Mouse (Mus musculus) ES-E14 (cell line): Measurements from ENCODE around the gene AC170998.1. TPM values are rescaled to one million over a fixed set of nuclear protein-coding genes. Genes with fewer than 3 reads are reported as not detected.

Experiments
- DNase-seq: peaks from one replicate; pipeline ENCODE4 v3.0.0-alpha.2; 2013; ENCODE audit warnings: low read depth, low spot score
- H3K27ac ChIP-seq: 2 replicates; pipeline ENCODE4 v1.5.1; 2012; ENCODE audit warnings: low read depth, mild to moderate bottlenecking, low read length, moderate library complexity, mixed read lengths; ENCODE audit not compliant: poor library complexity, insufficient read depth, severe bottlenecking
- H3K36me3 ChIP-seq: 2 replicates; pipeline ENCODE4 v1.6.1; 2012; ENCODE audit warnings: mild to moderate bottlenecking, low read length, moderate library complexity, mixed read lengths; ENCODE audit not compliant: control insufficient read depth, poor library complexity, insufficient read depth, severe bottlenecking
- H3K4me1 ChIP-seq, 2 experiments: fragments of 150-350 bp in 1 of 2; sonication (generic) in 1 of 2; 2 replicates each; pipeline ENCODE4 v1.6.1; 2012; ENCODE audit warnings: low read length in 2 of 2, mild to moderate bottlenecking in 1 of 2, mixed read lengths in 1 of 2; ENCODE audit not compliant: control insufficient read depth in 2 of 2, insufficient read depth in 2 of 2, poor library complexity in 1 of 2
- H3K4me3 ChIP-seq, 2 experiments: fragments of 150-350 bp in 1 of 2; sonication (generic) in 1 of 2; 2 replicates each; pipeline ENCODE4 v1.5.1; 2012; ENCODE audit warnings: low read length in 2 of 2, low read depth in 1 of 2, mild to moderate bottlenecking in 1 of 2, mixed read lengths in 1 of 2; ENCODE audit not compliant: insufficient read depth in 1 of 2, poor library complexity in 1 of 2, severe bottlenecking in 1 of 2
- H3K9ac ChIP-seq: 2 replicates; pipeline ENCODE4 v1.6.1; 2012; ENCODE audit warnings: low read depth, mild to moderate bottlenecking, low read length, mixed read lengths; ENCODE audit not compliant: poor library complexity, insufficient read depth, severe bottlenecking
- H3K9me3 ChIP-seq: fragments of 150-350 bp; sonication (generic); 2 replicates; pipeline ENCODE4 v1.6.1; 2012; ENCODE audit warnings: low read depth, mild to moderate bottlenecking, low read length; ENCODE audit not compliant: control insufficient read depth, insufficient read depth
- CHD2 ChIP-seq: IDR thresholded peaks from 2 replicates; pipeline ENCODE4 v1.6.1; 2014; ENCODE audit warnings: mild to moderate bottlenecking, low read depth, low read length, inconsistent platforms
- HCFC1 ChIP-seq: IDR thresholded peaks from 2 replicates; pipeline ENCODE4 v1.6.1; 2012; ENCODE audit warnings: low read length, inconsistent platforms, borderline replicate concordance; ENCODE audit not compliant: insufficient read depth
- MAFK ChIP-seq: IDR thresholded peaks from 2 replicates; pipeline ENCODE4 v1.6.1; 2014; ENCODE audit warnings: mild to moderate bottlenecking, low read depth, low read length, inconsistent platforms; ENCODE audit not compliant: insufficient read depth
- ZC3H11A ChIP-seq: IDR thresholded peaks from 2 replicates; pipeline ENCODE4 v1.6.1; 2012; ENCODE audit warnings: low read depth, mild to moderate bottlenecking, inconsistent platforms, low read length, borderline replicate concordance
- ZNF384 ChIP-seq: IDR thresholded peaks from 2 replicates; pipeline ENCODE4 v1.6.1; 2012; ENCODE audit warnings: low read depth, low read length, inconsistent platforms
- in situ Hi-C, 2 experiments: fragments of 600-800 bp; cut with MboI; formaldehyde crosslinking; loops; one replicate each; pipeline ENCODE4 v1.15.1; 2025; ENCODE audit warnings: low sequenced_read_pairs in 2 of 2, inconsistent platforms in 1 of 2; ENCODE audit not compliant: unreplicated experiment in 2 of 2
- total RNA-seq: library from RNA; depleted of rRNA; stranded (reverse); fragments of 300-350 nt; gene quantifications from 2 replicates; pipeline ENCODE4 v1.2.3, GENCODE M21; 2012; rRNA removed

Gene AC170998.1
- 2.5 and 4.1 TPM in 2 replicates for total RNA-seq

- Histone ChIP-seq H3K4me1 (peaks cover 0 to 2% of the 10 kb centered on the region in 2 experiments; a peak in 1 of 4 replicates), H3K27ac (no peak within 1 kb of the TSS), H3K9ac (no peak within 1 kb of the TSS), H3K36me3 (peaks cover 50% of the 10 kb centered on the region), H3K4me3 (no peak within 1 kb of the TSS), H3K9me3 (no peaks in the 10 kb centered on the region)
- DNase-seq, result no peak
- in situ Hi-C loops, result no loop called here
- no peak for TF ChIP-seq MAFK
- TF ChIP-seq ZC3H11A, result no peak
- TF ChIP-seq CHD2, result no peak
- no peak for TF ChIP-seq HCFC1
- no peak for TF ChIP-seq ZNF384
Observed at GRCm38 (mm10) chr17:28725783-28726182, at the start of gene AC170998.1. Gene AC170998.1 (plus strand): TSS chr17:28726083.

- in situ Hi-C loops, result no loop called here
Observed at GRCm38 (mm10) chr17:28682311-28683084, 43.4 kb upstream of the AC170998.1 start.

GRCm38 (mm10) chr17:28683601-28684000 lies 42.3 kb upstream of the AC170998.1 start:
- Histone ChIP-seq H3K9me3 (no peaks in the 10 kb centered on the region), H3K4me3 (no peak overlapping the region), H3K27ac (no peak overlapping the region), H3K4me1 (no peaks in the 10 kb centered on the region; a peak in 1 of 4 replicates), H3K9ac (no peak overlapping the region), H3K36me3 (no peaks in the 10 kb centered on the region)
- no peak for DNase-seq
- in situ Hi-C loops, result no loop called here
- TF ChIP-seq HCFC1 (no peak), ZC3H11A (no peak), CHD2 (no peak), MAFK (no peak), ZNF384 (no peak)

More at GRCm38 (mm10) chr17:28682311-28683084, 43.4 kb upstream of the AC170998.1 start:
- Histone ChIP-seq H3K9me3 (no peaks in the 10 kb centered on the region), H3K4me3 (no peak overlapping the region), H3K9ac (no peak overlapping the region), H3K4me1 (no peaks in the 10 kb centered on the region), H3K36me3 (no peaks in the 10 kb centered on the region), H3K27ac (no peak overlapping the region)
- no peak for DNase-seq
- TF ChIP-seq HCFC1 (no peak), ZNF384 (no peak), MAFK (no peak), ZC3H11A (no peak), CHD2 (no peak)

- no peaks in the 10 kb centered on the region for H3K9me3 ChIP-seq
Observed at GRCm38 (mm10) chr17:28684631-28685030, 41.3 kb upstream of the AC170998.1 start.

More at GRCm38 (mm10) chr17:28684631-28685030, 41.3 kb upstream of the AC170998.1 start:
- in situ Hi-C loops, result no loop called here
- Histone ChIP-seq H3K4me1 (no peaks in the 10 kb centered on the region; a peak in 1 of 4 replicates), H3K36me3 (no peaks in the 10 kb centered on the region), H3K4me3 (peak overlapping the region; percentile 30 to 31; a peak in 1 of 4 replicates), H3K27ac (no peak overlapping the region), H3K9ac (peak overlapping the region; percentile 49; the same call in 1 of the 2 replicates)
- DNase-seq, result no peak
- TF ChIP-seq HCFC1, result no peak
- TF ChIP-seq ZC3H11A, result no peak
- no peak for TF ChIP-seq MAFK
- TF ChIP-seq ZNF384, result no peak
- TF ChIP-seq CHD2, result no peak
